Mouse (Mus musculus) cortical plate, adult 2 months (tissue): ENCODE measurements around the gene Fbxl19.

Experiments used
- CTCF ChIP-seq: fragments of 200-500 bp; IDR thresholded peaks from 2 replicates; pipeline ENCODE4 v1.5.1; 2011; ENCODE audit warnings: mild to moderate bottlenecking, control low read depth, low read length; ENCODE audit not compliant: insufficient read depth; ENCODE audit errors: extremely low read depth
- POLR2A ChIP-seq: fragments of 200-500 bp; IDR thresholded peaks from 2 replicates; pipeline ENCODE4 v1.6.1; 2011; ENCODE audit warnings: mild to moderate bottlenecking, low read length, control low read depth; ENCODE audit not compliant: insufficient read depth; ENCODE audit errors: extremely low read depth

GRCm38 (mm10) chr7:127814241-127814921, 70.0 kb downstream of the Fbxl19 start:
- TF ChIP-seq CTCF: no peak
- TF ChIP-seq POLR2A: no peak
